Mouse (Mus musculus): ENCODE data around the gene Man2b2. TPM values are rescaled to one million over a fixed set of nuclear protein-coding genes. Genes with fewer than 3 reads are reported as not detected.
"Not testable (repeated sequence)": the region's sequence is repeated elsewhere in the genome, so short reads cannot be mapped to it uniquely, and the experiment has no call there.

Man2b2 gene
- polyA plus RNA-seq, 1 experiment from 2014 or later, result 14.5 TPM

DNA sequence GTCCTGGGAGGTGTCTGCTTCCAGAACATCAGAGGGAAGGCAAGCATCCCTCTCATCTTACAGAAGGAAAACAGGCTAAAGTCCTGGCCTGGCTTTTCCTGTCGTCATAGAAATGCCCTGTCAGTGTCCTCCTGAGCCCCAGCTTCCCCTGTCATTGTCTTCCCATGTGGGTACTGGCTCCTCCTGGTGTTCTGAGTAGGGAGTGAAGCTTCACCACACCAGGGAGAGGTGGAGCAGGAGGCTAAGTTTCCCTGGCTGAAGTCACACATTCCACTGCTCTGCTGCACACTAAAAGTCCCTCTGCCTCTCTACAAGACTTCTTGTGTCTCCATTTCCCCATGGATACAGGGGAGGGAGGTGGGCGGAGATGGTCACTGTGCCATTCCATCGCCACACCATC, 12.7 kb downstream of the Man2b2 start:
- Histone ChIP-seq H3K27me3 (ENCODE audit: control insufficient read depth, insufficient read depth, low read length) (no peaks in the 10 kb centered on the region), H3K9me3 (replicated peaks; ENCODE audit: control insufficient read depth, low read length) (no peaks in the 10 kb centered on the region), H3K27ac (ENCODE audit: low read length) (no peak overlapping the region), H3K4me3 (ENCODE audit: low read length) (no peak overlapping the region), H3K9ac (ENCODE audit: low read length) (no peak overlapping the region), H3K4me1 (ENCODE audit: control insufficient read depth, insufficient read depth, low read length) (no peaks in the 10 kb centered on the region), H3K36me3 (ENCODE audit: control insufficient read depth, insufficient read depth) (peaks cover 17% of the 10 kb centered on the region), H3K4me2 (ENCODE audit: low read depth, low read length) (no peak overlapping the region)
- ATAC-seq (replicated peaks; ENCODE audit: extremely low read depth, insufficient read depth, low FRiP score), result no peak
- 69% methylated on average over 3 of the region's 3 CpGs for whole genome bisulfite sequencing

GRCm38 (mm10) chr5:36814554-36814953, 15.9 kb downstream of the Man2b2 start:
- Histone ChIP-seq H3K4me3 (ENCODE audit: low read length) (no peak overlapping the region), H3K4me1 (ENCODE audit: control insufficient read depth, insufficient read depth, low read length) (no peaks in the 10 kb centered on the region), H3K9me3 (replicated peaks; ENCODE audit: control insufficient read depth, low read length) (no peaks in the 10 kb centered on the region), H3K36me3 (ENCODE audit: control insufficient read depth, insufficient read depth) (peaks cover 13% of the 10 kb centered on the region; the same call in 1 of the 2 replicates), H3K27me3 (ENCODE audit: control insufficient read depth, insufficient read depth, low read length) (no peaks in the 10 kb centered on the region), H3K27ac (ENCODE audit: low read length) (no peak overlapping the region), H3K4me2 (ENCODE audit: low read depth, low read length) (no peak overlapping the region), H3K9ac (ENCODE audit: low read length) (no peak overlapping the region)
- ATAC-seq (replicated peaks; ENCODE audit: extremely low read depth, insufficient read depth, low FRiP score), result no peak
- 79% methylated on average over 6 of the region's 6 CpGs for WGBS

GRCm38 (mm10) chr5:36811413-36811812, 19.0 kb downstream of the Man2b2 start:
- H3K27ac ChIP-seq (ENCODE audit: low read length), result no peak overlapping the region
- H3K36me3 ChIP-seq (ENCODE audit: control insufficient read depth, insufficient read depth), result peaks cover 8% of the 10 kb centered on the region; the same call in 1 of the 2 replicates
- no peaks in the 10 kb centered on the region for H3K27me3 ChIP-seq (ENCODE audit: control insufficient read depth, insufficient read depth, low read length)
- H3K9ac ChIP-seq (ENCODE audit: low read length), result no peak overlapping the region
- H3K4me2 ChIP-seq (ENCODE audit: low read depth, low read length), result no peak overlapping the region
- no peaks in the 10 kb centered on the region for H3K9me3 ChIP-seq (replicated peaks; ENCODE audit: control insufficient read depth, low read length)
- no peak overlapping the region for H3K4me3 ChIP-seq (ENCODE audit: low read length)
- ATAC-seq (replicated peaks; ENCODE audit: extremely low read depth, insufficient read depth, low FRiP score), result peak; percentile 34; the same call in 1 of the 2 replicates
- H3K4me1 ChIP-seq (ENCODE audit: control insufficient read depth, insufficient read depth, low read length), result peaks cover 5% of the 10 kb centered on the region
- WGBS, result 29% methylated on average over 3 of the region's 3 CpGs

GRCm38 (mm10) chr5:36810634-36811033, 19.8 kb downstream of the Man2b2 start:
- H3K4me3 ChIP-seq (ENCODE audit: low read length), result no peak overlapping the region
- H3K9me3 ChIP-seq (replicated peaks; ENCODE audit: control insufficient read depth, low read length), result no peaks in the 10 kb centered on the region
- no peaks in the 10 kb centered on the region for H3K27me3 ChIP-seq (ENCODE audit: control insufficient read depth, insufficient read depth, low read length)
- 78% methylated on average over 3 of the region's 3 CpGs for WGBS
- ATAC-seq (replicated peaks; ENCODE audit: extremely low read depth, insufficient read depth, low FRiP score), result no peak
- no peak overlapping the region for H3K27ac ChIP-seq (ENCODE audit: low read length)
- H3K9ac ChIP-seq (ENCODE audit: low read length), result no peak overlapping the region
- H3K4me2 ChIP-seq (ENCODE audit: low read depth, low read length), result no peak overlapping the region
- H3K36me3 ChIP-seq (ENCODE audit: control insufficient read depth, insufficient read depth), result peaks cover 8% of the 10 kb centered on the region; the same call in 1 of the 2 replicates
- peaks cover 5% of the 10 kb centered on the region for H3K4me1 ChIP-seq (ENCODE audit: control insufficient read depth, insufficient read depth, low read length)

DNA sequence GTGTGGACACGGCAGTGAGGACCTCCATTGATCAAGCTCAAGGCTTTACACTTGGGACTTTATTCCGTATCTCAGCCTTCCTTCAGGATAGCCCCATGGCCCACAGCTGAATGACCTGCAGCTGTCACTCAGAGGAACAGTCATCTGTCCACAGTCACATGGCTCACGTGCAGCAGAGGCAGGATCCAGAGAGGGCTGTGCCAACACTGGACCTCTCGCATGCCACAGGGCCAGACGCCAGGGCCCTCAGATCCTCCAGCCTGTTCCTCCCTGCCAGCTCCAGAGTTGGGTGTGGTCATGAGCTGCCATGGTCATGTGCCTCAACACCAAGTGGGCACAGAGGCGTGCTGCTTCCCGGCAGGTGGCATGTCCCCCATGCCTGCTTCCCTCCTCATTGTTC, 21.3 kb downstream of the Man2b2 start:
- H3K4me1 ChIP-seq (ENCODE audit: control insufficient read depth, insufficient read depth, low read length), result peaks cover 5% of the 10 kb centered on the region
- H3K4me3 ChIP-seq (ENCODE audit: low read length), result no peak overlapping the region
- no peaks in the 10 kb centered on the region for H3K27me3 ChIP-seq (ENCODE audit: control insufficient read depth, insufficient read depth, low read length)
- H3K9ac ChIP-seq (ENCODE audit: low read length), result no peak overlapping the region
- no peaks in the 10 kb centered on the region for H3K9me3 ChIP-seq (replicated peaks; ENCODE audit: control insufficient read depth, low read length)
- H3K36me3 ChIP-seq (ENCODE audit: control insufficient read depth, insufficient read depth), result peaks cover 4% of the 10 kb centered on the region; the same call in 1 of the 2 replicates
- H3K27ac ChIP-seq (ENCODE audit: low read length), result no peak overlapping the region
- ATAC-seq (replicated peaks; ENCODE audit: extremely low read depth, insufficient read depth, low FRiP score), result no peak
- no peak overlapping the region for H3K4me2 ChIP-seq (ENCODE audit: low read depth, low read length)
- 75% methylated on average over 7 of the region's 7 CpGs for WGBS

- H3K4me2 ChIP-seq (ENCODE audit: low read depth, low read length), result no peak overlapping the region
- 11% methylated on average over 5 of the region's 5 CpGs for WGBS
- no peak overlapping the region for H3K27ac ChIP-seq (ENCODE audit: low read length)
- H3K27me3 ChIP-seq (ENCODE audit: control insufficient read depth, insufficient read depth, low read length), result no peaks in the 10 kb centered on the region
- H3K9ac ChIP-seq (ENCODE audit: low read length), result no peak overlapping the region
- ATAC-seq (replicated peaks; ENCODE audit: extremely low read depth, insufficient read depth, low FRiP score), result no peak
- peaks cover 5% of the 10 kb centered on the region for H3K4me1 ChIP-seq (ENCODE audit: control insufficient read depth, insufficient read depth, low read length)
- H3K36me3 ChIP-seq (ENCODE audit: control insufficient read depth, insufficient read depth), result no peaks in the 10 kb centered on the region
- no peaks in the 10 kb centered on the region for H3K9me3 ChIP-seq (replicated peaks; ENCODE audit: control insufficient read depth, low read length)
- H3K4me3 ChIP-seq (ENCODE audit: low read length), result no peak overlapping the region
Observed at GRCm38 (mm10) chr5:36807106-36807505, 23.3 kb downstream of the Man2b2 start.

- Histone ChIP-seq H3K36me3 (ENCODE audit: control insufficient read depth, insufficient read depth) (peaks cover 7% of the 10 kb centered on the region), H3K27ac (ENCODE audit: low read length) (no peak overlapping the region), H3K27me3 (ENCODE audit: control insufficient read depth, insufficient read depth, low read length) (no peaks in the 10 kb centered on the region), H3K4me2 (ENCODE audit: low read depth, low read length) (peak overlapping the region; percentile 83), H3K9me3 (replicated peaks; ENCODE audit: control insufficient read depth, low read length) (no peaks in the 10 kb centered on the region), H3K4me3 (ENCODE audit: low read length) (no peak overlapping the region; the same call in 1 of the 2 replicates), H3K4me1 (ENCODE audit: control insufficient read depth, insufficient read depth, low read length) (peaks cover 7% of the 10 kb centered on the region), H3K9ac (ENCODE audit: low read length) (peak overlapping the region; percentile 67; the same call in 1 of the 2 replicates)
- WGBS, result 58% methylated on average over 8 of the region's 8 CpGs
- no peak for ATAC-seq (replicated peaks; ENCODE audit: extremely low read depth, insufficient read depth, low FRiP score)
Observed at GRCm38 (mm10) chr5:36797291-36797690, 33.2 kb downstream of the Man2b2 start.

DNA sequence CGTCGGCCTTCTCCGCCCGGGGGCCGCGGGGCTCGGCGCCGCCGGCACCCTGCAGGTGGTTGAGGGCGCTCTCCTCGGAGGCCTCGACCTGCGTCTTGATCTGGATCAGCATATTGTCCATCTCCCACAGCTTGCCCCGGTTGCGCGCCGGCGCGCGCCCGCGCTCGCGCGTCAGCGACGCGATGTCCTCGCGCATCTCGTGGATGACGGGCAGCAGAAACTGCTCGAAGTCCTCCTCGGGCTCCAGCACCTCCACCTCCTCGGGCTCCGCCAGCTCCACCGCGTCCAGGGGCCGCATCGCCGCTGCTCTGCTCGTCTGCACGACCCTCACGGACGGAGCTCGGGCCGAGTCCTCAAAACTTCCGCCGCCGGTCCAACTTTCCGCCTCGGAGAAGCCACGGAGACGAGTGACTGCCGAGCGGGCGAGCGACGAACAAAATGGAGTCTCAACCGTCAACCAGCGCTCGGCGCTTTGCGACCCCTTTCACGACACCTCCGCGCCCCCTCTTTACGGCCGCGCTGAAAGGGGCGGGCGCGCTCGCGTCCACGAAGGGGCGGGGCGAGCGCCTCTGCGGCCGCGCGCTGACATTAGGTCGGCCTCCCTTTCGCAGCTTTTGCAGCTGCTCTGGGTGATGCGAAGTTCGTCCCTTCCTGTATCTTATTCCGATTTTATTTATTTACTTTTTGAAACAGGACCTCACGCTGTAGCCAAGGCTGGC, 34.0 kb downstream of the Man2b2 start, which contains the start of gene Mrfap1:
TSS of gene Mrfap1 (minus strand) at position 477 of the 719 bp plus-strand sequence.
- Histone ChIP-seq H3K9ac (ENCODE audit: low read length) (peak within 1 kb of the TSS; percentile 87), H3K27ac (ENCODE audit: low read length) (peak within 1 kb of the TSS; percentile 93), H3K4me3 (ENCODE audit: low read length) (peak within 1 kb of the TSS; percentile 76), H3K4me2 (ENCODE audit: low read depth, low read length) (peak within 1 kb of the TSS; percentile 83)
- under 1% methylated on average over 88 of the region's 90 CpGs for WGBS
- H3K36me3 ChIP-seq (ENCODE audit: control insufficient read depth, insufficient read depth); H3K9me3 ChIP-seq (replicated peaks; ENCODE audit: control insufficient read depth, low read length); H3K27me3 ChIP-seq (ENCODE audit: control insufficient read depth, insufficient read depth, low read length); H3K4me1 ChIP-seq (ENCODE audit: control insufficient read depth, insufficient read depth, low read length): not testable (repeated sequence)
- peak; percentile 78 for ATAC-seq (replicated peaks; ENCODE audit: extremely low read depth, insufficient read depth, low FRiP score)

DNA sequence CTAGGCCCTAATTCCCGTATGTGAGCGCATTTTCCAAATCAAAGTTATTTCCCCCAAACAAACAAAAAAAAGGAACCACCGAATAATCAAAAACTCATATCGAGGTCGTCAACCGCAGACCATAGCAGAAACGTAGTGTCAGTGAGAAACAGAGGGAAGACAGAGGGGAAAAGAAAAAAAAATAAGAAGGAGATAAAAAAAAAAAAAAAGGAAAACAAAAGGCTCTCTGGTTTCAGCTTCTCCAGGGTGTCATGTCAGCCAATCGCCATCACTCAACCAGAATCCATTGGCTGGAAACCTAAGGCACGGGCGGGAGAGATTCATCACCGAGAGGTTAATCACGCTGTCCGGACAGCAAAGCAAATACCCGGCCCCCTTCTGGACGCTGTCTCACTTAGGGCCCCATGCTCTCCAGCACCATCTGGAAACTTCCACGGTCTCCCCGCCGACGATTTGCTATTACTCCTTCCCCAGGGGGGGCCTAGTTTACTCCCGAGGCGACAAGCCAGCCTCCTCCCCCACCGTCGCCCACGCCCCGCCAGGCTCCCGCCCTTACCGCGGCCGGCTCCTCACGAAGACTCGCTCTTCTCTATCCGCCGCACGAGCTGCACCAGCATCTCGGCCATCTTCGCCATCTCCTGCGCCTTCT, 34.7 kb downstream of the Man2b2 start:
- ATAC-seq (replicated peaks; ENCODE audit: extremely low read depth, insufficient read depth, low FRiP score), result peak; percentile 40

More for the DNA sequence above, 34.7 kb downstream of the Man2b2 start:
- Histone ChIP-seq H3K9ac (ENCODE audit: low read length) (peak overlapping the region; percentile 87), H3K27ac (ENCODE audit: low read length) (peak overlapping the region; percentile 93), H3K4me3 (ENCODE audit: low read length) (peak overlapping the region; percentile 76), H3K4me2 (ENCODE audit: low read depth, low read length) (peak overlapping the region; percentile 83)
- not testable (repeated sequence) for H3K9me3 ChIP-seq (replicated peaks; ENCODE audit: control insufficient read depth, low read length); H3K27me3 ChIP-seq (ENCODE audit: control insufficient read depth, insufficient read depth, low read length); H3K4me1 ChIP-seq (ENCODE audit: control insufficient read depth, insufficient read depth, low read length); H3K36me3 ChIP-seq (ENCODE audit: control insufficient read depth, insufficient read depth)
- WGBS, result 3% methylated on average over 35 of the region's 37 CpGs
